Mouse (Mus musculus) neutrophil, adult 5-6 weeks (primary cell): ENCODE measurements around the gene Fpr-rs6. TPM values are rescaled to one million over a fixed set of nuclear protein-coding genes. Genes with fewer than 3 reads are reported as not detected.

ENCODE experiments used
- ATAC-seq: fragments of 151-379, 151-347 bp; 2 replicates; pipeline ENCODE4 v1.8.0; 2017; ENCODE audit warnings: mild to moderate bottlenecking, moderate TSS enrichment; ENCODE audit not compliant: insufficient number of reproducible peaks, poor library complexity, low FRiP score, severe bottlenecking; ENCODE audit errors: extremely low read depth
- total RNA-seq: library from RNA; stranded (forward); fragments of 200-1000 nt; gene quantifications from 2 replicates; pipeline ENCODE4 v1.2.3, GENCODE M21; 2017

Gene Fpr-rs6
- not detected in 2 replicates for total RNA-seq

DNA sequence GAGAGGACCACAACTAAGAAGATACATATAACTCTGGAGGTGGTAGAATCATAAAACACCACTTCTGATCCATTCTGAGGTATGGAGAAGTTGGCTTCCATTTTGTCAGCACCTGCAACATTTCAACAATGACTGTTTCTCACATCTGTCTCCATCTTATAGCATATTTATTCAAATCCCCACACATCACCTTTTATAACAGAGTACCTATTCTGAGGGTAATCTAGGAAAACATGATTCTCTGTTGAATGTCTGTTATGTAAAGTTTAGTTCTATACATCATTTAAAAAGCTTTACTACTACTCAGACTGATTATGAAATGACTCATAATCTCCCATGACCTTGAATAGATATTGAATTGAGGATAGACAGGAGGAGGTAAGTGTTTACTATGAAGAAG, at the start of gene Fpr-rs6:
Gene Fpr-rs6, minus strand, starts transcription at position 101 of the 400 bp plus-strand sequence.
- ATAC-seq = no peak

Other genes with a start within 250 kb of the Fpr-rs6 start
- not detected in 2 replicates for gene Vmn2r104, start 134.8 kb downstream of the Fpr-rs6 start, total RNA-seq
- not detected in 2 replicates for gene Fpr-rs7, start 68.9 kb downstream of the Fpr-rs6 start, total RNA-seq
- gene Vmn2r105, start 52.0 kb upstream of the Fpr-rs6 start, total RNA-seq = 0.12 TPM in 1 of 2 replicates, not detected in the other
- not detected in 2 replicates for gene Vmn2r106, start 102.5 kb upstream of the Fpr-rs6 start, total RNA-seq
- gene Vmn2r107, start 162.1 kb upstream of the Fpr-rs6 start, total RNA-seq = not detected in 2 replicates
- 0.12 TPM in 2 replicates for gene Vmn1r224, start 231.0 kb upstream of the Fpr-rs6 start, total RNA-seq